In the genomic region with DNA sequence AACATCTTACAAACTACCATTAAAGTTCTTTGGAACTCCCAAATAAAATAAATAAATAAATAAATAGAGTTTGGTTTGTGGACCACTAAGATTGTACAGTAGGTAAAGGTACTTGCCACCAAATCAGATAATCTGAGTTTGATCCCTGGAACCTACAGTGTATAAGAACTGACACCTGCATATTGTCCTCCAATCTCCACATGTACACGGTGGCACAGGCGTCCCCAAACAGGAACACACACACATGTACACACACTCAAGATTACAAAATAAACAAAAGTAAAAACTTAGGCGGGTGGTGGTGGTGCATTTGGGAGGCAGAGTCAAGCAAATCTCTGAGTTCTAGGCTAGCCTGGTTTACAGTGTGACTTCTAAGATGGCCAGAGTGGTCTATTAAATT, we compare ENCODE assay signal across 16 mouse cellular contexts.
"Had no signal": no experiment of that assay in that cellular context is flagged by ENCODE, and none has a peak within 500 bp of the region (broad histone marks: within the 10 kb centered on the region; RNA-seq: fewer than 3 reads in every experiment).

No protein-coding gene starts in this region.

- H3K4me1 ChIP-seq: stomach, embryonic 15.5 days had no signal

- H3K27me3 ChIP-seq: neural tube, embryonic 13.5 days; neural tube, embryonic 15.5 days; stomach, embryonic 15.5 days had no signal

- H3K27ac ChIP-seq: neural tube, embryonic 13.5 days; neural tube, embryonic 15.5 days; stomach, embryonic 15.5 days; stomach, postnatal 0 days had no signal

- H3K4me3 ChIP-seq: neural tube, embryonic 13.5 days; neural tube, embryonic 15.5 days; stomach, embryonic 15.5 days had no signal

- H3K9me3 ChIP-seq: neural tube, embryonic 13.5 days; neural tube, embryonic 15.5 days; stomach, embryonic 15.5 days had no signal

- DNase-seq: retina, postnatal 1 day; right cerebral cortex, adult 18-20 months; right cerebral cortex, postnatal 14 days; right cerebral cortex, postnatal 25 days; right cerebral cortex, postnatal 4 days; spleen, adult 18-20 months; thymus, adult 18-20 months; thymus, adult 2 months; thymus, postnatal 14 days; thymus, postnatal 25 days; thymus, postnatal 36 days; thymus, postnatal 4 days had no signal

- H3K4me2 ChIP-seq: neural tube, embryonic 13.5 days; neural tube, embryonic 15.5 days; stomach, embryonic 15.5 days had no signal

- H3K9ac ChIP-seq: neural tube, embryonic 13.5 days; neural tube, embryonic 15.5 days; stomach, embryonic 15.5 days had no signal
